Mouse (Mus musculus) kidney, adult 2 months (tissue): ENCODE measurements around the gene 4933405L10Rik.

Experiments used
- CTCF ChIP-seq: fragments of 200-500 bp; conservative IDR thresholded peaks from 2 replicates; pipeline ENCODE4 v1.5.1; 2011; ENCODE audit warnings: low read depth, mild to moderate bottlenecking, control low read depth, low read length, moderate library complexity, mixed read lengths; ENCODE audit not compliant: insufficient read depth, insufficient read length
- POLR2A ChIP-seq: fragments of 200-500 bp; IDR thresholded peaks from one replicate; pipeline ENCODE4 v1.6.1; 2011; ENCODE audit warnings: low read depth, low read length, control low read depth

GRCm38 (mm10) chr8:105686551-105686950 lies 20.9 kb upstream of the 4933405L10Rik start:
- TF ChIP-seq POLR2A (no peak), CTCF (no peak)
